Mouse (Mus musculus) kidney, postnatal 4 days (tissue): ENCODE measurements around the gene Srbd1.

Experiments
- DNase-seq, 2 experiments: peaks; one replicate each; pipeline ENCODE4 v3.0.0; 2021; ENCODE audit warnings: mixed read lengths in 2 of 2

Srbd1 gene

GRCm38 (mm10) chr17:86135835-86136234 lies 9.1 kb downstream of the Srbd1 start:
- DNase-seq = peak; percentile 9 to 26

GRCm38 (mm10) chr17:86134461-86134860 lies 10.5 kb downstream of the Srbd1 start:
- DNase-seq = no peak

- DNase-seq = peak; percentile 37 to 55
Measured at GRCm38 (mm10) chr17:86132534-86132933, 12.4 kb downstream of the Srbd1 start.

- no peak for DNase-seq
Measured at GRCm38 (mm10) chr17:86128198-86128597, 16.8 kb downstream of the Srbd1 start.

GRCm38 (mm10) chr17:86125908-86126307 lies 19.1 kb downstream of the Srbd1 start:
- no peak for DNase-seq

GRCm38 (mm10) chr17:86123146-86123545 lies 21.8 kb downstream of the Srbd1 start:
- DNase-seq = no peak

GRCm38 (mm10) chr17:86096875-86097274 lies 48.1 kb downstream of the Srbd1 start:
- no peak for DNase-seq

- DNase-seq = no peak
Measured at GRCm38 (mm10) chr17:86093124-86093523, 51.9 kb downstream of the Srbd1 start.

- no peak for DNase-seq
Measured at GRCm38 (mm10) chr17:86091631-86092030, 53.3 kb downstream of the Srbd1 start.

- no peak for DNase-seq
Measured at GRCm38 (mm10) chr17:86089893-86090588, 54.9 kb downstream of the Srbd1 start.

- no peak for DNase-seq
Measured at GRCm38 (mm10) chr17:86087922-86088321, 57.1 kb downstream of the Srbd1 start.

GRCm38 (mm10) chr17:86086191-86086590 lies 58.8 kb downstream of the Srbd1 start:
- DNase-seq = no peak

GRCm38 (mm10) chr17:86083207-86083606 lies 61.8 kb downstream of the Srbd1 start:
- peak; percentile 21 to 25 for DNase-seq

- peak in 1 of 2 experiments; percentile 7 for DNase-seq
Measured at GRCm38 (mm10) chr17:86078060-86078459, 66.9 kb downstream of the Srbd1 start.

GRCm38 (mm10) chr17:86067444-86067843 lies 77.5 kb downstream of the Srbd1 start:
- no peak for DNase-seq

GRCm38 (mm10) chr17:86065833-86066232 lies 79.1 kb downstream of the Srbd1 start:
- no peak for DNase-seq

- peak; percentile 75 to 78 for DNase-seq
Measured at GRCm38 (mm10) chr17:86063461-86063860, 81.5 kb downstream of the Srbd1 start.

GRCm38 (mm10) chr17:86060911-86061310 lies 84.1 kb downstream of the Srbd1 start:
- no peak for DNase-seq

- DNase-seq = no peak
Measured at GRCm38 (mm10) chr17:86040221-86040984, 104.6 kb downstream of the Srbd1 start.

GRCm38 (mm10) chr17:86039741-86040140 lies 105.2 kb downstream of the Srbd1 start:
- no peak for DNase-seq

- DNase-seq = peak; percentile 29 to 53
Measured at GRCm38 (mm10) chr17:86038211-86038648, 106.7 kb downstream of the Srbd1 start.

GRCm38 (mm10) chr17:86035576-86035975 lies 109.4 kb downstream of the Srbd1 start:
- DNase-seq = no peak

GRCm38 (mm10) chr17:86035146-86035545 lies 109.8 kb downstream of the Srbd1 start:
- DNase-seq = no peak

- no peak for DNase-seq
Measured at GRCm38 (mm10) chr17:86034641-86035040, 110.3 kb downstream of the Srbd1 start.
